Mouse (Mus musculus) small intestine, adult 2 months (tissue): Measurements from ENCODE around the gene Lgals3bp. TPM values are rescaled to one million over a fixed set of nuclear protein-coding genes. Genes with fewer than 3 reads are reported as not detected.

ENCODE experiments used
- H3K27ac ChIP-seq: fragments of 200-500 bp; 2 replicates; pipeline ENCODE4 v1.5.1; 2012; ENCODE audit warnings: low read depth, low read length, control low read depth, inconsistent platforms; ENCODE audit not compliant: insufficient read depth
- H3K27me3 ChIP-seq: fragments of 200-500 bp; 2 replicates; pipeline ENCODE4 v1.6.1; 2012; ENCODE audit warnings: mild to moderate bottlenecking, moderate library complexity, low read length, inconsistent platforms; ENCODE audit not compliant: control insufficient read depth, insufficient read depth
- H3K36me3 ChIP-seq: fragments of 200-500 bp; 2 replicates; pipeline ENCODE4 v1.6.1; 2012; ENCODE audit warnings: mild to moderate bottlenecking, low read length, control low read depth, inconsistent platforms; ENCODE audit not compliant: control insufficient read depth, insufficient read depth
- H3K4me1 ChIP-seq: fragments of 200-500 bp; 2 replicates; pipeline ENCODE4 v1.6.1; 2012; ENCODE audit warnings: low read length, inconsistent platforms, mixed read lengths; ENCODE audit not compliant: control insufficient read depth, insufficient read depth, insufficient read length
- H3K4me3 ChIP-seq: fragments of 200-500 bp; 2 replicates; pipeline ENCODE4 v1.5.1; 2012; ENCODE audit warnings: low read depth, mild to moderate bottlenecking, control low read depth, inconsistent platforms, low read length, moderate library complexity
- CTCF ChIP-seq: fragments of 200-500 bp; IDR thresholded peaks from 2 replicates; pipeline ENCODE4 v1.5.1; 2012; ENCODE audit warnings: low read depth, mild to moderate bottlenecking, control low read depth, inconsistent platforms, low read length, moderate library complexity, mixed read lengths; ENCODE audit not compliant: insufficient replicate concordance, insufficient read length; ENCODE audit errors: extremely low read depth
- POLR2A ChIP-seq: fragments of 200-500 bp; IDR thresholded peaks from 2 replicates; pipeline ENCODE4 v1.6.1; 2012; ENCODE audit warnings: low read depth, mild to moderate bottlenecking, control low read depth, inconsistent platforms, low read length, moderate library complexity
- WGBS: fragments of 180-500 bp; shearing (Covaris S2); methylation state at CpG from one replicate; pipeline ENCODE4 v1.1.7; 2018; 5-methylcytosine and 5-hydroxymethylcytosine counted together
- polyA plus RNA-seq: library from polyadenylated mRNA; depleted of rRNA; stranded (reverse); fragments of >200 nt; gene quantifications from 2 replicates; pipeline ENCODE4 v1.2.3, GENCODE M21; 2012

Lgals3bp gene
- polyA plus RNA-seq, 1 experiment = 739 TPM

DNA sequence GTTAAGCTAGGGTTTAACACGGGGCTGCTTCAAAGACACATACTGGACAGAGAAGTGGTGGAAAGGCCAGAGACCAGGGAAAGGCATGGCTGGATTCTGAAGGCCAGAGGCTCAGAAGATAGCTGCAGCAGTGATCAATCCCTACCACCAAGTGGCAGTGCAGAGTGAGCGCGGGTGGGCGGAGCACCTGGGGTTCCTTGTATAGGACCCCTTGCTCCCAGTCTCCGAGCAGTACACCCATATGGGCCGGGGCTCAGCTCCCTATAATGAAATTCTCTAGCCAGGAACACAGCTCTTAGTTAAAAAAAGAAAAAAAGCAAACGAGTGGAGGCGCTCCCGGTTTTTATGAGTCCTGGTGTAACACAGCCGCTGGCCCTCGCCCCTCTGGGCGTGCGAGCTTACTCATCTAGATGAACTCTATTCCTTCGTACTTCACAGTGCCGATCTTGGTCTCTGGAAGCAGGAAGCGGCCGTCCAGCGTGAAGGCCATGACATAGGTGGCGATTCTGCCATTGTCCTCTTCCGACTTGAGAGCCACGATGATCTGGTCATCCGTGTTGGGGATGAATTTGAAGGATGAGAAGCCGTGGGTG, 5.5 kb upstream of the Lgals3bp start:
- peaks cover 50% of the 10 kb centered on the region for H3K36me3 ChIP-seq
- peaks cover 53% of the 10 kb centered on the region for H3K4me1 ChIP-seq
- peak overlapping the region; percentile 4; the same call in 1 of the 2 replicates for H3K4me3 ChIP-seq
- H3K27me3 ChIP-seq = no peaks in the 10 kb centered on the region
- H3K27ac ChIP-seq = peak overlapping the region; percentile 99
- WGBS = 50% methylated on average over 23 of the region's 23 CpGs
- TF ChIP-seq CTCF (peak; percentile 41; the same call in 1 of the 2 replicates), POLR2A (0 out of 2 replicates have a peak, but pooled peaks have one; percentile 16)

DNA sequence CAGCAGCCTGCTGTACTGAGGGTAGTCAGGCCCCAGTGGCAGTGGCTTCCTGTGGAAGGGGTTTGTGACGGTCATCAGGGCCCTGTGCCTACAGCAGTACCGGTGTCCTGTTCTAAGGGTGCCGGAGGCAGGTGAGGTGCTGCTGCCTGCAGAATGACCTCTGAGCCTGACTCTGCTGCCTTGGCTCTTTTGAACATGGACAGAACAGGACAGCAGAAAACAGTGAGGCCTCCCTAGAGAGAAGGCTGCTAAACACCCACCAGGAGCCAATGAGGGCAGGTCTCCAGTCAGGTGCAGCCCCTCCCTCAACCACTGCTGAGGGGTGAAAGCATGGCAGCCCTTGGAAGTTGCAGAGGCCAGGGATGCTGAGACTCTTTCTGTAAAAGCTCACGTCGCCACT, 4.6 kb upstream of the Lgals3bp start:
- peaks cover 49% of the 10 kb centered on the region for H3K4me1 ChIP-seq
- peaks cover 50% of the 10 kb centered on the region for H3K36me3 ChIP-seq
- no peak overlapping the region for H3K4me3 ChIP-seq
- 94% methylated on average over 5 of the region's 5 CpGs for WGBS
- H3K27me3 ChIP-seq = no peaks in the 10 kb centered on the region
- no peak for TF ChIP-seq POLR2A
- no peak for TF ChIP-seq CTCF
- no peak overlapping the region for H3K27ac ChIP-seq

DNA sequence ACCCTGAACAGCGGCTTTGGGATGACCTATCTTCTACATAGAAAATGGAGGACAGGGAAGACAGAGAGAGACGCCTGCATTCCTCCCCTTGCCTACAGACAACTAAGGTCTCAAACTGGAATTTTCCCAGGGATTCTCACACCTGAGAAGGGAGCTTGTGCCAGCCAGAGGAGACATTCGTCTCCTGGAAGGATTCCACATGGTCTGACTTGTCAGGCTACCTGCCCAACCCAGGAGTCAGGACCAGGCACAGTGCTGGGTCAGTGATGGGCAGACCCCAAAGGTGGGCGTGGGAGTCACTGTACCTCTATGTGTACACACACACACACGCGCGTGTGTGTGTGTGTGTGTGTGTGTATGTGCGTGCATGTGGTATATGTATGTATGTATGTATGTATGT, 3.4 kb upstream of the Lgals3bp start:
- Histone ChIP-seq H3K4me1 (peaks cover 37% of the 10 kb centered on the region), H3K27ac (no peak overlapping the region), H3K36me3 (peaks cover 40% of the 10 kb centered on the region), H3K27me3 (no peaks in the 10 kb centered on the region), H3K4me3 (no peak overlapping the region)
- WGBS = 90% methylated on average over 8 of the region's 8 CpGs
- no peak for TF ChIP-seq CTCF
- TF ChIP-seq POLR2A = no peak

DNA sequence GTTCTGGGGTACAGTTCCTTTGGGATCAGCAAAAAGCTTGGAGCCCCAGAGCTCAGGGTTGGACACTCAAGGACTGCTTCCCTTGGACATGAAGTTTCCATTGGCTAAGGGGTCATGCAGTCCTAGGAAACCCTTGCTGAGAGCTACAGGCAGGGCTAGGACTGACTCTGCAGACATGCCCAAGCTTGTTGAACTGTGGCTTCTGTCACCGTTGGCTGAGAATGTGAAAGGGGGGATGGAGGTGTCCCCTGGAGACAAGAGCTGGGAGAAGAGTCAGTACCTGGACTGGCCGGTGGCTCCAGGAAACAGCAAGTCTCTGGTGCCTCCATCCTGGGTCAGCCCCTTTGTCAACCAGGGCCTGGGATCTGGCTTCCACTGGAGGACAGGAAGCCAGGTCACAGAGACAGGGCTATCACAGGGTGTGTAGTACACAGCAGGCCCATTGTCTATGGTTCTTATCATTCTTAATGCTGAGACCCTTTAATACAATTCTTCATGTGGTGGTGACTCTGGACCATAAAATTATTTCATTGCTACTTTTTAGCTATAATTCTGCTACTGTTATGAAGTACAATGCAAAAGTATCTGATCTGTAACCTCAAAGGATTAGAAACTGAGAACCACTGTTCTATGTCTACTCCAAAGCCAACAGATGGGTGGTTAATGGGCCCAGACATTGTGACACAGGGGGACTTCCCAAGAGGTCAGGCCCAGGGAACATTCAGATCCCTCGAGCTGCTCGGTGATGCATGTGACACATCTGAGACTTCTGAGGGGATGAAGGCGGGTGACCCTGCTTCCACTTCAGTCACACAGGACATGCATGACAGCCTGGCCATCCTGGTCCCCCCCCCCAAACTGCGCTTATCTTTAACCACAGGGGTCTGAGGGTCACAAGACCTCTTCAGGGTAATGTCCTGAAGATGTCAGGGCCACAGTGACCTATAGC, 2.3 kb upstream of the Lgals3bp start:
- no peak overlapping the region for H3K4me3 ChIP-seq
- H3K27ac ChIP-seq = no peak overlapping the region
- TF ChIP-seq POLR2A (no peak), CTCF (no peak)
- no peaks in the 10 kb centered on the region for H3K27me3 ChIP-seq
- H3K4me1 ChIP-seq = peaks cover 40% of the 10 kb centered on the region
- WGBS = 87% methylated on average over 6 of the region's 6 CpGs
- peaks cover 41% of the 10 kb centered on the region for H3K36me3 ChIP-seq

DNA sequence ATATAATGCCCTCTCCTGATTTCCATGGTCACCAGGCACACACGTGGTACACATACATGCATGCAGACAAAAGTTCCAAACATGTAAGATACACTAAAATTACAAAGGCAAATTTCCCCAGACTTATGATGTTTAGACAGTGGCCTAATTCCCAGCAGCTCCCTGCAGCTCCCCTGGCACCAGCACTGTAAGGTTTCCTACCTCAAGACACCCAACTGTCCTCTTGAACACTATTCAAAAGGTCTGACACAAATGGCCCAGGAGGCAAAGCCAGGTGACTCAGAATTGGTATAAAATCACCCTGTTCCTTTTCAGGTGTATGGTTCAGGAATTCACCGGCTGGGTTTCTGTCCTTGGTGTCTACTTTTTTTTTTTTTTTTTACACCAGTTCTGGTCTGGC, 1.3 kb upstream of the Lgals3bp start:
- H3K4me3 ChIP-seq = no peak overlapping the region
- TF ChIP-seq CTCF = no peak
- no peak for TF ChIP-seq POLR2A
- WGBS = 76% methylated on average over 2 of the region's 2 CpGs
- H3K27me3 ChIP-seq = no peaks in the 10 kb centered on the region
- H3K27ac ChIP-seq = no peak overlapping the region
- H3K4me1 ChIP-seq = peaks cover 30% of the 10 kb centered on the region
- peaks cover 42% of the 10 kb centered on the region for H3K36me3 ChIP-seq

DNA sequence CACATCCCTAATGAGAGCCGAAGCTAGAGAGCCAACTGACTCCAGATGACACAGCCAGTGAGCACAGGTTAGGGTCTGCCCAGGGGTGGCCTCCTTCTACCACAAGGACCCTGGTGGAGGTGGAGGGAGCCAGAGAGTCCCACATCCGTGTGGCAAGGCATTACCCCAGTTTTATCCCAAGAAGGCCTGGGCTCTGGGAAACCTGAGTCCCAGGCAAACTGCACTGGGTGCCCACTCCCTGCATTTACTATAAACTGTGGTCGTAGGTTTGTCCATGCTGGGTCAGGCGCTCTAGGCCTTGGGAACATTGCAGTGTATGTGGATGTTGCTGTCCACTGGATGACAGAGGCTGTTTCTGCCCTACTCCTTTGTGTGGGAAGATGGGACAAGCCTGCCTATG, 697 bp downstream of the Lgals3bp start:
- peaks cover 42% of the 10 kb centered on the region for H3K36me3 ChIP-seq
- peak overlapping the region; percentile 66 for H3K4me3 ChIP-seq
- peak overlapping the region; percentile 95 for H3K27ac ChIP-seq
- no peaks in the 10 kb centered on the region for H3K27me3 ChIP-seq
- TF ChIP-seq POLR2A (no peak), CTCF (no peak)
- peaks cover 17% of the 10 kb centered on the region; the same call in 1 of the 2 replicates for H3K4me1 ChIP-seq
- WGBS = 21% methylated on average over 4 of the region's 4 CpGs

DNA sequence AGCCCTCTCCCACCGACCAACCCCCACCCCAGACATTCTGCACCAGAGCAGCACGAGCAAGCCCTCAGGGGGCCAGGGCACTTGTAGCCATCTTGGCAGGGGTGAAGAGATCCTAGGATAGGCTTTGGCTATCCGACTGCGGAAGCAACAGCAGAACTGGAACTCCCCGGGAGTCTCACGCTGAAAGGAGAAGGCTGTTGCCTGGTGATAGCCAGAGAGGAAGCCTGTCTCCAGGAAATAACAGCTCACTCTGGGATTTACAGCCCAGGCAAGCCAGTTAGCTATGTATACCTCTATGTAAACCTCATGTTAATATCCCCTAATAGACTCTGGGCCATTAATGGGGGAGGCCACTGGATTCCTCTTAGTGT, 1.3 kb downstream of the Lgals3bp start:
- no peaks in the 10 kb centered on the region for H3K27me3 ChIP-seq
- peak overlapping the region; percentile 95 for H3K27ac ChIP-seq
- H3K4me3 ChIP-seq = peak overlapping the region; percentile 66
- H3K4me1 ChIP-seq = peaks cover 17% of the 10 kb centered on the region; the same call in 1 of the 2 replicates
- WGBS = 6% methylated on average over 6 of the region's 6 CpGs
- TF ChIP-seq POLR2A = no peak
- no peak for TF ChIP-seq CTCF
- peaks cover 42% of the 10 kb centered on the region for H3K36me3 ChIP-seq
